Mouse (Mus musculus): ENCODE measurements at regions not wholly inside any gene's neighbourhood (a gene's known extent, or its start where the extent isn't known, plus 50 kb on each side); places are given as distances from the start of the nearest gene placed in this dataset.

- DNase-seq (ENCODE audit: low read depth, low spot score): peak; percentile 53
These were observed 63.7 kb downstream of the Nkx2-1 start for GRCm38 (mm10) chr12:56472856-56473647.

- no peak for DNase-seq (ENCODE audit: low read depth, low spot score)
These were observed 65.7 kb downstream of the Nkx2-1 start for GRCm38 (mm10) chr12:56470932-56471500.

GRCm38 (mm10) chr12:56459508-56460119 is 77.1 kb downstream of the Nkx2-1 start:
- DNase-seq (ENCODE audit: low read depth, low spot score): no peak

GRCm38 (mm10) chr12:56458665-56459507 is 77.8 kb downstream of the Nkx2-1 start:
- DNase-seq (ENCODE audit: low read depth, low spot score): no peak

GRCm38 (mm10) chr12:56457951-56458350 is 78.8 kb downstream of the Nkx2-1 start:
- DNase-seq (ENCODE audit: low read depth, low spot score): no peak

- no peak for DNase-seq (ENCODE audit: low read depth, low spot score)
These were observed 79.4 kb downstream of the Nkx2-1 start for GRCm38 (mm10) chr12:56457356-56457755.

- peak; percentile 50 for DNase-seq (ENCODE audit: low read depth, low spot score)
These were observed 86.4 kb downstream of the Nkx2-1 start for GRCm38 (mm10) chr12:56450261-56450660.

GRCm38 (mm10) chr12:56448786-56449564 is 87.7 kb downstream of the Nkx2-1 start:
- peak; percentile 80 for DNase-seq (ENCODE audit: low read depth, low spot score)

- DNase-seq (ENCODE audit: low read depth, low spot score): peak; percentile 88
These were observed 95.4 kb downstream of the Nkx2-1 start for GRCm38 (mm10) chr12:56441166-56441817.

- DNase-seq (ENCODE audit: low read depth, low spot score): peak; percentile 59
These were observed 94.6 kb upstream of the Mbip start for GRCm38 (mm10) chr12:56440068-56440847.

GRCm38 (mm10) chr12:56438384-56438783 is 92.7 kb upstream of the Mbip start:
- DNase-seq (ENCODE audit: low read depth, low spot score): no peak

- no peak for DNase-seq (ENCODE audit: low read depth, low spot score)
These were observed 92.3 kb upstream of the Mbip start for GRCm38 (mm10) chr12:56437975-56438374.

- no peak for DNase-seq (ENCODE audit: low read depth, low spot score)
These were observed 81.1 kb upstream of the Mbip start for GRCm38 (mm10) chr12:56426681-56427246.

- no peak for DNase-seq (ENCODE audit: low read depth, low spot score)
These were observed 70.4 kb upstream of the Mbip start for GRCm38 (mm10) chr12:56416106-56416505.

GRCm38 (mm10) chr12:56414861-56415765 is 69.4 kb upstream of the Mbip start:
- DNase-seq (ENCODE audit: low read depth, low spot score): no peak

GRCm38 (mm10) chr12:56405658-56406057 is 60.0 kb upstream of the Mbip start:
- DNase-seq (ENCODE audit: low read depth, low spot score): peak; percentile 88

GRCm38 (mm10) chr12:56404833-56405232 is 59.1 kb upstream of the Mbip start:
- DNase-seq (ENCODE audit: low read depth, low spot score): peak; percentile 94

GRCm38 (mm10) chr12:56404262-56404661 is 58.6 kb upstream of the Mbip start:
- DNase-seq (ENCODE audit: low read depth, low spot score): no peak

Data from A20 (cell line).